Mouse (Mus musculus) kidney, adult 2 months (tissue): ENCODE measurements around the gene Asic1.

Experiments
- CTCF ChIP-seq: fragments of 200-500 bp; conservative IDR thresholded peaks from 2 replicates; pipeline ENCODE4 v1.5.1; 2011; ENCODE audit warnings: low read depth, mild to moderate bottlenecking, control low read depth, low read length, moderate library complexity, mixed read lengths; ENCODE audit not compliant: insufficient read depth, insufficient read length
- POLR2A ChIP-seq: fragments of 200-500 bp; IDR thresholded peaks from one replicate; pipeline ENCODE4 v1.6.1; 2011; ENCODE audit warnings: low read depth, low read length, control low read depth

- TF ChIP-seq CTCF (peak; percentile 91), POLR2A (no peak)
Measured at GRCm38 (mm10) chr15:99668881-99669280, 1.3 kb upstream of the Asic1 start.
